14 mouse cellular contexts compared by ENCODE assay signal in genomic region chr7:82115646-82116045, GRCm38 (mm10). TPM values are rescaled to one million over a fixed set of nuclear protein-coding genes. Genes with fewer than 3 reads are reported as not detected.
"Had no signal": no experiment of that assay in that cellular context is flagged by ENCODE, and none has a peak within 500 bp of the region (broad histone marks: within the 10 kb centered on the region; RNA-seq: fewer than 3 reads in every experiment).

No protein-coding gene starts in this region.

- ATAC-seq: liver, embryonic 12.5 days; midbrain, embryonic 15.5 days had no signal

- DNase-seq: kidney, adult 18-20 months; kidney, adult 9 months; kidney, postnatal 14 days; layer of hippocampus, postnatal 36 days; liver; lung, adult 18-20 months; right cerebral cortex, adult 18-20 months; right cerebral cortex, postnatal 14 days; right cerebral cortex, postnatal 4 days; thymus, adult 2 months; thymus, postnatal 25 days had no signal

RNA-seq across cellular contexts. Expression of gene Sh3gl3, which starts 58.0 kb away (rescaled TPM):
- polyA plus RNA-seq: macrophage had no signal
